Mouse (Mus musculus) ZHBTc4 (cell line): ENCODE measurements around the gene Tspan9.

Experiments used
- DNase-seq: peaks from one replicate; pipeline ENCODE4 v3.0.0-alpha.2; 2011; ENCODE audit warnings: low read depth, low spot score

Tspan9 gene

GRCm38 (mm10) chr6:128036597-128036996 lies 106.8 kb downstream of the Tspan9 start:
- DNase-seq: no peak

GRCm38 (mm10) chr6:128035930-128036309 lies 107.5 kb downstream of the Tspan9 start:
- DNase-seq: peak; percentile 10

- DNase-seq: peak; percentile 47
Measured at GRCm38 (mm10) chr6:128035250-128035929, 108.0 kb downstream of the Tspan9 start.

- peak; percentile 90 for DNase-seq
Measured at GRCm38 (mm10) chr6:128034317-128035249, 108.8 kb downstream of the Tspan9 start.

GRCm38 (mm10) chr6:128033868-128034250 lies 109.5 kb downstream of the Tspan9 start:
- no peak for DNase-seq

- no peak for DNase-seq
Measured at GRCm38 (mm10) chr6:128033172-128033867, 110.1 kb downstream of the Tspan9 start.

- peak; percentile 74 for DNase-seq
Measured at GRCm38 (mm10) chr6:128032252-128033171, 110.9 kb downstream of the Tspan9 start.

- no peak for DNase-seq
Measured at GRCm38 (mm10) chr6:128031584-128031983, 111.8 kb downstream of the Tspan9 start.

GRCm38 (mm10) chr6:128031096-128031495 lies 112.3 kb downstream of the Tspan9 start:
- no peak for DNase-seq

- no peak for DNase-seq
Measured at GRCm38 (mm10) chr6:128030475-128030874, 112.9 kb downstream of the Tspan9 start.

GRCm38 (mm10) chr6:128029517-128030348 lies 113.7 kb downstream of the Tspan9 start:
- no peak for DNase-seq

GRCm38 (mm10) chr6:128028116-128028940 lies 115.1 kb downstream of the Tspan9 start:
- DNase-seq: peak; percentile 79

GRCm38 (mm10) chr6:128025997-128026396 lies 117.4 kb downstream of the Tspan9 start:
- no peak for DNase-seq

GRCm38 (mm10) chr6:128025581-128025980 lies 117.8 kb downstream of the Tspan9 start:
- no peak for DNase-seq

- no peak for DNase-seq
Measured at GRCm38 (mm10) chr6:128022207-128022606, 121.2 kb downstream of the Tspan9 start.

GRCm38 (mm10) chr6:128021931-128022202 lies 121.5 kb downstream of the Tspan9 start:
- no peak for DNase-seq

GRCm38 (mm10) chr6:128021106-128021930 lies 122.1 kb downstream of the Tspan9 start:
- no peak for DNase-seq

GRCm38 (mm10) chr6:128020521-128021057 lies 122.8 kb downstream of the Tspan9 start:
- DNase-seq: no peak
